Mouse (Mus musculus) liver, embryonic 14.5 days (tissue): ENCODE data around the gene Dennd1a. TPM values are rescaled to one million over a fixed set of nuclear protein-coding genes. Genes with fewer than 3 reads are reported as not detected.

Experiments used
- ATAC-seq: fragments of 200-750 bp; cut with Nextera tagmentation; 2 replicates; pipeline ENCODE4 v1.8.0; 2017; ENCODE audit warnings: moderate number of reproducible peaks, mild to moderate bottlenecking, moderate library complexity; ENCODE audit not compliant: insufficient read depth
- DNase-seq, 3 experiments: peaks; one replicate each; pipeline ENCODE4 v3.0.0-alpha.2; 2012 to 2013; ENCODE audit warnings: low read depth in 3 of 3, low spot score in 3 of 3
- H3K27ac ChIP-seq: fragments of 300-500 bp; sonication (generic); 2 replicates; pipeline ENCODE4 v1.5.1; 2014; ENCODE audit warnings: moderate library complexity, mild to moderate bottlenecking, control low read depth, inconsistent platforms
- H3K27me3 ChIP-seq: fragments of 300-500 bp; sonication (generic); 2 replicates; pipeline ENCODE4 v1.6.1; 2014; ENCODE audit warnings: mild to moderate bottlenecking, low read length, moderate library complexity; ENCODE audit not compliant: control insufficient read depth, insufficient read depth
- H3K36me3 ChIP-seq: fragments of 300-500 bp; sonication (generic); replicated peaks from 2 replicates; pipeline ENCODE4 v1.6.1; 2014; ENCODE audit warnings: low read depth; ENCODE audit not compliant: control insufficient read depth, insufficient read depth
- H3K4me1 ChIP-seq, 2 experiments: fragments of 200-500 bp in 1 of 2; fragments of 300-500 bp in 1 of 2; sonication (generic) in 1 of 2; replicated peaks; 2 replicates each; pipeline ENCODE4 v1.6.1; 2012 to 2014; ENCODE audit warnings: antibody characterized with exemption in 1 of 2, inconsistent platforms in 1 of 2, low read length in 1 of 2; ENCODE audit not compliant: control insufficient read depth in 2 of 2, insufficient read depth in 2 of 2
- H3K4me2 ChIP-seq: fragments of 300-500 bp; sonication (generic); 2 replicates; pipeline ENCODE4 v1.6.1; 2014; ENCODE audit warnings: low read depth, mild to moderate bottlenecking, control low read depth, moderate library complexity
- H3K4me3 ChIP-seq, 2 experiments: fragments of 200-500 bp in 1 of 2; fragments of 300-500 bp in 1 of 2; sonication (generic) in 1 of 2; 2 replicates each; pipeline ENCODE4 v1.5.1; 2012 to 2014; ENCODE audit warnings: low read depth in 2 of 2, low read length in 2 of 2, mild to moderate bottlenecking in 2 of 2, control low read depth in 1 of 2, inconsistent platforms in 1 of 2, moderate library complexity in 1 of 2; ENCODE audit not compliant: insufficient read depth in 1 of 2
- H3K9ac ChIP-seq: fragments of 300-500 bp; sonication (generic); replicated peaks from 2 replicates; pipeline ENCODE4 v1.6.1; 2014; ENCODE audit warnings: mild to moderate bottlenecking, control low read depth, moderate library complexity
- H3K9me3 ChIP-seq: fragments of 300-500 bp; sonication (generic); 2 replicates; pipeline ENCODE4 v1.6.1; 2016; ENCODE audit warnings: low read length, mixed read lengths; ENCODE audit not compliant: control insufficient read depth
- CTCF ChIP-seq: IDR thresholded peaks from 2 replicates; pipeline ENCODE4 v1.5.1; 2016; ENCODE audit warnings: antibody characterized with exemption, low read depth, control low read depth
- EP300 ChIP-seq: IDR thresholded peaks from 2 replicates; pipeline ENCODE4 v1.6.1; 2016; ENCODE audit warnings: antibody characterized with exemption, low read depth
- WGBS: fragments of 180-500 bp; shearing (Covaris S2); extraction: QIAGEN DNeasy Blood & Tissue Kit; methylation state at CpG from one replicate; pipeline ENCODE4 v1.1.7; 2014; ENCODE audit not compliant: insufficient replicate concordance; 5-methylcytosine and 5-hydroxymethylcytosine counted together
- polyA plus RNA-seq, 2 experiments: library from polyadenylated mRNA; depleted of rRNA in 1 of 2; stranded (reverse) in 1 of 2; unstranded in 1 of 2; fragments of >200 nt; fragmentation: Nextera tagmentation in 1 of 2; extraction: Ambion mirVana in 1 of 2; gene quantifications; 2 replicates each; pipeline versions ENCODE4 v1.2.1 to v1.2.3; 2012 to 2014

The Dennd1a gene
- polyA plus RNA-seq, 2 experiments, result 5.5 to 6.5 TPM

DNA sequence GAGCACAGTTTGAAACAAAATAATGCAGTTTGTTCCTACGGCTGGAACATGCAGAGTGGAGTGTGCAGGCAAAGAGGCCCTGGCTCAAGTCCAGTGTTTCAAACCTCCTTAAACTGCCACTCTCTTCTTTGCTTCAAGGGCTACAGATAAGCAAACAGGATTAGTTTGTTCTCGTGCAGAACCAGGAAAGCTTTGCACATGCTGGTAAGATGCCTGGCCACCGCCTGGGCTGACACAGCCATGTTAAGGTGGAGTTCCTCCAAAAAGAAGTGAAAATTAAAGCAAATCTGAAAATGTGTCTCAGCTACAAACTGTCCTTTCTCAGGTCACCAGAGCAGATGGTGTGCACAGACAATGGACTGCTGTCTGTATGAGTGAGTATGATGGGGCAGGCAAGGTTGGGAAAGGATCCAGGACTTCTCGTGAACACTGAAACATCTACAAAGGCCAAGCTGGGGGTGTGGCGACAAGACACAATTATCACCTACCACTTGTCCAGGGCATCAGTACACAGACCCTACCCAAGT, 273.3 kb downstream of the Dennd1a start:
- no peak for ATAC-seq
- Histone ChIP-seq H3K27ac (no peak overlapping the region), H3K9me3 (no peaks in the 10 kb centered on the region)

DNA sequence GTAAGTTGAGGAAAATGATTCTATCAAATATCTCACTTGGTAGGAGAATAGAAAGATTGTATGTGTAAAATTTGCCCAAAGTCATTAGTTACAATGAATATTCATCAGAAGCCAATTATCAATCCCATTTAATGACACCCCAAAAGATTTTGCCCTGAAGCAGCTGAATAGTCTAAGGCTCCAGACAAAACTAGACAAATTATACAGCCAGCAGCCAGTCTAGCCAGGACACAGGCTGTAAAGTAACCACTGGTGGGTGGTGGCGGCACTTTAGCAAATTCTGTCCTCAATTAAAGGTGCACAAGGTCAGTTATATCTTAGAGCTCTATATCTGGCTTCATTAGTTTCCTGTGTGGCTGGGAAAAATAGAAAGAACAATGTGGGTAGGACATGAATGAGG, 280.0 kb downstream of the Dennd1a start:
- no peak overlapping the region for H3K27ac ChIP-seq
- WGBS, result 84% methylated on average over 1 of the region's 1 CpGs
- H3K27me3 ChIP-seq, result no peaks in the 10 kb centered on the region
- H3K9me3 ChIP-seq, result no peaks in the 10 kb centered on the region
- no peaks in the 10 kb centered on the region for H3K4me1 ChIP-seq
- ATAC-seq (no peak), DNase-seq (no peak)
- H3K9ac ChIP-seq, result no peak overlapping the region
- H3K4me3 ChIP-seq, result no peak overlapping the region
- TF ChIP-seq EP300 (no peak), CTCF (no peak)
- H3K36me3 ChIP-seq, result no peaks in the 10 kb centered on the region; the same call in 1 of the 2 replicates
- H3K4me2 ChIP-seq, result no peak overlapping the region

More for the DNA sequence above, 273.3 kb downstream of the Dennd1a start:
- H3K9ac ChIP-seq, result no peak overlapping the region
- TF ChIP-seq CTCF (no peak), EP300 (no peak)
- no peaks in the 10 kb centered on the region for H3K27me3 ChIP-seq
- WGBS, result 59% methylated on average over 5 of the region's 5 CpGs
- DNase-seq, result no peak
- H3K4me3 ChIP-seq, result no peak overlapping the region
- no peaks in the 10 kb centered on the region for H3K36me3 ChIP-seq
- H3K4me2 ChIP-seq, result no peak overlapping the region
- H3K4me1 ChIP-seq, result no peaks in the 10 kb centered on the region

DNA sequence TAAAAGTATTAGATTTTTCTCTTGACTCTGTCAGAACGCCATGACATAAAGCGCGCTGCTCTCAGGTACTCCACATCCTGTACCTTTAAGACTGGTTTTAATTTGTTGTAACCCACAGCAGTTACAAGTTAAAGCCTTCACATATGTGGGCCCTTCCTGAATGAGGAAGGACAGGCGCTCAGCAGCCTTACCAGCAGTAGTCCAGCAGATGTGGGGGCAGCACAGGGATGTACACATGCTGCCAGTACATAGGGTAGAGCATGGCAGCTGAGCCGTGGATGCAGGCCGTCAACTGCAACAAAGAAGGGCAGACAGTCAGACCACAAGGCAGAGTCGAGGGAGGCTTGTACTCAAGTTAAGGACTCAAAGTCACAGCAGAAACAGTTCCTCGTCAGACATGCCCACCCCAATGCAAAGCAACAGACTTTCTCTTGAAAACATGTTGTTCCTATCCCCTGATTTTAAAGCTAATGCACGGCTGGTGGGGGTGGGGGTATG, 284.0 kb downstream of the Dennd1a start:
- no peaks in the 10 kb centered on the region; the same call in 1 of the 2 replicates for H3K36me3 ChIP-seq
- ATAC-seq (no peak), DNase-seq (no peak)
- TF ChIP-seq EP300 (no peak), CTCF (no peak)
- H3K4me3 ChIP-seq, result no peak overlapping the region
- H3K9ac ChIP-seq, result no peak overlapping the region
- H3K4me2 ChIP-seq, result no peak overlapping the region
- WGBS, result 75% methylated on average over 9 of the region's 9 CpGs
- no peak overlapping the region for H3K27ac ChIP-seq
- no peaks in the 10 kb centered on the region for H3K27me3 ChIP-seq
- H3K4me1 ChIP-seq, result peaks cover 0 to 3% of the 10 kb centered on the region in 2 experiments; a peak in 2 of 4 replicates
- H3K9me3 ChIP-seq, result no peaks in the 10 kb centered on the region

DNA sequence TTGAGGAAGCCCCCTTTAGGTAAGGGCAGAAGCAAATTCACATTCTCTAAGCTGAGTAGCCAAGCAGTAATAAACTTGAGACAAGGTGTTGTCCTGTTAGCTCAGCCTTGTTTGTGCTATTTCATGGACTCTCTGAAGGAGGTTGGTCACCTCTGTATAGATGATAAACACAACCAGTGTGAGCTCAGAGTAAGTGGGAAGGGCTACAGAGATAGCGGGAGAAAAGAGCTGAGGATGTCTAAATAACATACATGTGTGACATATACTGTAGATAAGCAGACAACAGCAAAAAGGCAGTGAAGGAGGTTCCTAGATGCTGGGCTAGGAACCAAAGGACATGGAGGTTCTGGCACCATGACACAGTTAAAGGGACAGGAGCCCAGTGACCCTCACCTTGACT, 286.2 kb downstream of the Dennd1a start:
- Histone ChIP-seq H3K36me3 (no peaks in the 10 kb centered on the region; the same call in 1 of the 2 replicates), H3K4me1 (peaks cover 0 to 3% of the 10 kb centered on the region in 2 experiments; a peak in 2 of 4 replicates), H3K27ac (no peak overlapping the region), H3K9me3 (no peaks in the 10 kb centered on the region), H3K27me3 (no peaks in the 10 kb centered on the region), H3K4me3 (no peak overlapping the region), H3K9ac (no peak overlapping the region), H3K4me2 (no peak overlapping the region)
- peak; percentile 2 to 10 (median 9) for DNase-seq
- WGBS, result 14% methylated on average over 1 of the region's 1 CpGs
- 0 out of 2 replicates have a peak, but pooled peaks have one; percentile 36 for TF ChIP-seq EP300
- TF ChIP-seq CTCF, result no peak
- ATAC-seq, result peak; percentile 33; the same call in 1 of the 2 replicates

DNA sequence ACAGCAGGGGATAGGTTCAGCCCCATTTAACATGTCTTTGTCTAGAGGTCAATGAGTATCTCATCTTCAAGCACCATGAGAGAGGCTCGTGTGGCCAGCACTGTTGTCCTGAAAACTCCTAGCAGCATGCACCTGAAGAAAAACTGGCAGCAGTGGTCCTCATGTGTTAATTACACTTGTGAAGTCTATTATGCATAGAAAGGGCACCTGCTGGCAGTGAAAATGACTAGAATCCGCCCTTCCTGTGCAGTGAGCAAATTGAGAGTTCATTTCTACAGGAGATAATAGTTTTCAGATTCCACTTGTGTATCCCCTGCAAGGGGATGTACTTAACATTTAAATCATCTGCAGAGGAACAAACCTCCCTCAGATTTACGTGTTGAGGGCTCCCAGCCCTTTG, 289.2 kb downstream of the Dennd1a start:
- H3K27me3 ChIP-seq, result no peaks in the 10 kb centered on the region
- ATAC-seq (no peak), DNase-seq (no peak)
- no peaks in the 10 kb centered on the region; the same call in 1 of the 2 replicates for H3K36me3 ChIP-seq
- no peaks in the 10 kb centered on the region for H3K9me3 ChIP-seq
- TF ChIP-seq EP300 (no peak), CTCF (no peak)
- WGBS, result 51% methylated on average over 3 of the region's 3 CpGs
- H3K27ac ChIP-seq, result no peak overlapping the region
- no peak overlapping the region for H3K4me2 ChIP-seq
- peaks cover 0 to 3% of the 10 kb centered on the region in 2 experiments; a peak in 2 of 4 replicates for H3K4me1 ChIP-seq
- H3K4me3 ChIP-seq, result no peak overlapping the region
- no peak overlapping the region for H3K9ac ChIP-seq
